Mouse (Mus musculus): ENCODE measurements around the gene Krt88.

The Krt88 gene

DNA sequence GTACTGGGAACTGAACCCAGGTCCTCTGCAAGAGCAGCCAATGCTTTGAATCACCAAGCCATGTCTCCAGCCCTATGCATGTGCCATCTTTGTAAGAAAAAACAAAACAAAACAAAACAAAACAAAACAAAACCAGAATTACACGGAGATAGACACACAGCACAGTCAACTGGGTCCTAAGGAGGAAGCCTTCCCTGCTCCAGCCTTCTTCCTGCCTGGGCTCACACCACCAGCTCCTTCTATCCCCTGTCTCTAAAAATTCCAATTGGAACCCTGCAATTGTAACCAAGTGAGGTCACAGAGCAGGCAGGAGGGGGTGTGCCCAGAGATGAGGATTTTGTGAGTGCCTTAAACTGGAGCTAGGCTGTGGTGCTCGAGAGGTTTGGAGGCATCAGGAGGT lies at the start of gene Krt88:
Krt88 (plus strand) TSS at position 301 of the 400 bp plus-strand sequence.
- DNase-seq (ENCODE audit: low spot score) = no peak

DNA sequence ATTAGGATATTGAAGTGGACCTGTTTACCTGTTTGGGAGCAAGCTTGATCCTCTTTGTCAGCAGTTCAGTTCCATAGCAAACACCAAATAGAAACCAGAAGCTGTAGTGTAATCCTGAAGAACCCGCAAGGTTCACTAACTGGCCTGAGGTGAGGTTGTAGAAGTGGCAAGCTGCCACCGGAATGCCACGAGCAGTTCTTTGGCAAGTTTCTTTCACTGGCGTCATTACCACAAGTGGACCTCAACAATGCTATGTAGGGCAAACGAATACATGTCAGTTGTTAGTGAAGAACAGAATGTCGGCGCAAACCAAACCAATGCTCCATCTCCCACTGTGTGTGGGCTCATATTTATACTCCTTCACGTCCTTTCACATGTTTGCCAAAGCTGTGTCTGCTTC lies 49.3 kb upstream of the Krt88 start:
- DNase-seq (ENCODE audit: low spot score) = no peak

DNA sequence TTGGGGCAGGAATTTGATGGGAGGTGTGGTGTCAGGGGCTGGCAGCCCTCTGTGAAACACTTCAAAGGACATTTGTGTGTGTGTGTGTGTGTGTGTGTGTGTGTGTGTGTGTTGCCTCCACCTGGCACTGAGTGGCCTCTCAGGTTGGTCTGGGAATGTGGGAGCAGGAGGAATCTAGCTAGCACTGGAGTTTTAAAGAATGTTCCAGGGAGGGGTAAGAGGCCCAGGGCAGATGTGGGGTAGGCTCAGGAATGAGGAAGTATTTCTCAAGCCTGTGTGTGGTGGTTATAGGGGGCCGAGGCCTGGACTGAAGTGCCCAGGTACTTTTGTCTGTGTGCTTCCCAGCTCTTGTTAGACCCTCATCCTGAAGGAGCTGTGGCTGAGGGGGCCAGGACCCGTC lies 36.8 kb upstream of the Krt88 start, which contains the start of gene Krt7:
Krt7 (plus strand) TSS at position 269 of the 400 bp plus-strand sequence.
- no peak for DNase-seq (ENCODE audit: low spot score)

DNA sequence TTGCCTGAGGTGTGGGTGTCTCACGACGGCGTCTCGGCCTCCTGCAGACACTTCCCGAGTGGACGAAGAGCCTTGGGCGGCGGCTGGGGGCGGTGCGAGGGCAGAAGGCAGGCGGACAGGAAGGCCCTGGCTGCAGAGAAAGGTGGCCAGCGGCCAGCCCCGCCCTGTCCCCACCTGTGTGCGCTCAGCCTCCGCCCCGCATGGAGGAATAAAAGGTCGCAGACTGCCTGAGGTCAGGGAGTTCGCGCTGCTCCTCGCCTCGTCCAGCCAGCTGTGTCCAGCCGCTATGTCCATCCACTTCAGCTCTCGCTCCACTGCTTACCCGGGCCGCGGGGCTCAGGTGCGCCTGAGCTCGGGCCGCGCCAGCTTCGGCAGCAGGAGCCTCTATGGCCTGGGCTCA lies 35.4 kb upstream of the Krt88 start:
- DNase-seq (ENCODE audit: low spot score) = no peak

DNA sequence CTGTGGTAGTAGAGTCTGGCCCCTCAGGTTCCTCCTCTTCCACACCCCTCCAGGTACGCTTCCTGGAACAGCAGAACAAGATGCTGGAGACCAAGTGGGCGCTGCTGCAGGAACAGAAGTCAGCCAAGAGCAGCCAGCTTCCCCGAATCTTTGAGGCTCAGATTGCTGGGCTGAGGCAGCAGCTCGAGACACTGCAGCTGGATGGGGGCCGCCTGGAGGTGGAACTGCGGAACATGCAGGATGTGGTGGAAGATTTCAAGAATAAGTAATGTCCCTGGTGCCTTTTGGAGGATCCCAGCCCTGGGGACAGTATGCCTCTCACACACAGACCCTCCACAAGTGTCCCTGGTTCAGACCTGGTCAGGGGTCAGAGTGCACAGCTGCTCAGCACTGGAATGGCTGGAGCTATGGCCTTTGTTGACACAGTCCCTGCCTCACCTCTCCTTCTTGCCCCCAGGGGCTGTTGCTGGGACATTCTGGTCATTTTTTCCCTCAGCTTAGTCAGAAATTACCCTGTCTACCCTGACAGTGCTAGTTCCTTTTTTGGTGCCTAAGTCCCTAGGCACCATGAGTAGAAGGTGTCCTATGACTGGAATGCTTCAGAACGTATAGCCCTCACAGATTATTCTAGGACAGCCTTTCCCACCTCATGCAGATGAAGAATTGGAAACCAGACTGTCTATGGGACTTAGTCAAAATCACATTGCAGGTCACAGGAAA lies 33.5 kb upstream of the Krt88 start:
- DNase-seq (ENCODE audit: low spot score) = no peak

DNA sequence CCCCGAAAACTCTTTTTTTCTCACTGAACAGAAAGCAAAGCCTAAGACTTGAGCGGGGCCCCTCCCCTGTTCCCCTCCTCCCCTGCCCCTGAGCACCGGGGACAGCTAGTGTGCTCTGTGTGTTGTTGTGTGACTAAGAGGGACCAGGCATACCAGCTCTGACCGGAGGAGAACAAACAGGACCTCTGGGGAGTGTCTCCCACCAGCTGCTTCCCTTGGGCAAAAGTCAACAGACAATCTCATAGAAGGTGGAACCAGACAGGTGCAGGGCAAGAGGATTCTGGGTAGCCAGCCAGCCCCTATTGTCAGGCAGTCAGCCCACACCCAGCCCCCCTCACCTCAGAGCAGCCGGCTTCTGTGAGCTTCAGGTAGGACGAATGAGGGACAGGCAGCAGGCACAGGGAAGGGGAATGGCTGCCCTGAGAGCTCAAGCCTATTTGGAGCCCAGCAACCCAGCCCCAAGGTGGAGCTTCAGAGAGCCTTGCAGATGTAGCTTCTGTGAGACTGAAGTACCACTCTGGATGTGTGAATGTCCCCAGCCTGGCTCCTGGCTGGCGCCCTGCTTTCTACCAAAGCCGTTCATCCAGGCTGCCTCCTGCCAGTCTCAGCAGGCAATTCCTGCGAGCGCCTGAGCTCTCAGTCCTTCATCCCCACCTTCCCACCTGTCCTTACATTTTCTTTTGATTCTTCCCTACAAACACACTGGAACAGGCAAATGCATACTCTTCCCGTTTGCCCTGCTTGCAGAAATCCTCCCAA lies 32.6 kb upstream of the Krt88 start:
- DNase-seq (ENCODE audit: low spot score) = no peak

DNA sequence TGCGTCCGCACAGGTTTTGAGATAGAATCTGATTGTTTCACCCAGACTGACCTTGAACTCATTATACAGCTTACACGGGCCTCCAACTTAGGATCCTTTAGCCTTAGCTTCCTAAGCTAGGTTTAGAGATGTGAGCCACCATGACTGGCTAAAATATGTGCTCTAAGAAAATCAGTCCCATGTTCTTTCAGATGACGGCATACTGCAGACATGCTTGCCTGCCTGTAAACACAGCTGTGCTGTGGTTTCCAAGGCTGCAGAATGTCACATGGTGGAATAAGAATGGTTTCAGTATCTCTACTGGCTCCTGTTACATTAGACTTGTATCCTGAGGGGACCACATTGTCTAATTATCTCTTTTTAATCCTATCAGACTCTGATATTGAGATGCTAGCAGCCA lies 28.6 kb upstream of the Krt88 start:
- peak; percentile 13 for DNase-seq (ENCODE audit: low spot score)

DNA sequence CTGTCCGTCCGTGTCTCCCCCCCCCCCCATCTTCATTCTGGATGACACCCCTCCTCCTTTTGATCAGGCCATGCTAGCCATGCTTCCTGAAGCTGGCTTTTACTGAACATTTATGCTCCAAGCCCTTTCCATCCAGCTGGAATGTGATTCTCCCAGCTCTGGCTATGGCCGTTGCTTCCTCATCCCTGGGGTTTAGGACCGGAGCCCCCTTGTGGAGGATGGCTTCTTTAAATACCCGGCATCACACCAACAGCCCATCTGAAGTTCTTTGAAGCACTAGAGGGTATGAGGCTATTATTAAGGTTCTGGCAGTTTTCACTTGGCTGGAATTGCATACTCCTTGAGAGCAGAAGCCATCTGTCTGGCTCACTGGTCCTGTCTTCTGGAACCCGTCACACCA lies 26.6 kb upstream of the Krt88 start:
- peak; percentile 23 for DNase-seq (ENCODE audit: low spot score)

DNA sequence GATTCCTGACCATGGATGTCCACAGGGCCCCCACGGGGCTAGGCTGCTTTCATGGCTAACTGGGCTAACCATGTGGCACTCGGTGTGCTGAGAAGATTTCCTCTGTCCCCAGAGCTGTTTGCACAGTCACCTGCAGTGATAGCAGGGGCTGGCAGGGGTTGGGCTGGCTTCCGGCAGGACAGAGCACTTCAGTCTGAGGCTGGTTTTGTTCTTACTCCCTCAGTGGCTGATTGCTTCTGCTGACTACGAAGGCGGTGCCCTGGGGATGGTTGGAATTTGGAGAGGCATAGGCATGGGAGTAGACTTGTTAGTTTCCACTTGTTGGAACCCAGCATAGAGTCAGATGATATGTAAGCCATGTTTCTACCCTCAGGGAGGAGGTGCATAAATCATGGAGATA lies 22.6 kb upstream of the Krt88 start:
- no peak for DNase-seq (ENCODE audit: low spot score)

DNA sequence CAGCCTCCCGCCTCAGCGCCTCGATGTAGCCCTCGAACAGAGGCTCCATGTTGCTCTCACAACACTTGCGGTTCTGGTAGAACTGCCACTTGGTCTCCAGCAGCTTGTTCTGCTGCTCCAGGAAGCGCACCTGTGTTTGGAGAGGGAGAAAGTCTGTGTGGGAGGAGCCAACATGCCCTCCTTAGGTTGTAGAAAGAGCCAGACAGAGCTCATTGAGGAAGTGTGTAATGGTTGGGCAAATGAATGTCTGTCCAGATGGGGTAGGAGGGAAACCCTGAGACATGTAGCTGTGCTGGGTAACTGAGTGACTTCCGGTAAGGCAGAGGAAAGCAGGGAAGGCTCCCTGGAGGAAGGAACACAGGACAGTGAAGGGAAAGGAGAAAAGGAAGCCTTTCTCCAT lies 10.9 kb upstream of the Krt88 start:
- DNase-seq (ENCODE audit: low spot score) = no peak

DNA sequence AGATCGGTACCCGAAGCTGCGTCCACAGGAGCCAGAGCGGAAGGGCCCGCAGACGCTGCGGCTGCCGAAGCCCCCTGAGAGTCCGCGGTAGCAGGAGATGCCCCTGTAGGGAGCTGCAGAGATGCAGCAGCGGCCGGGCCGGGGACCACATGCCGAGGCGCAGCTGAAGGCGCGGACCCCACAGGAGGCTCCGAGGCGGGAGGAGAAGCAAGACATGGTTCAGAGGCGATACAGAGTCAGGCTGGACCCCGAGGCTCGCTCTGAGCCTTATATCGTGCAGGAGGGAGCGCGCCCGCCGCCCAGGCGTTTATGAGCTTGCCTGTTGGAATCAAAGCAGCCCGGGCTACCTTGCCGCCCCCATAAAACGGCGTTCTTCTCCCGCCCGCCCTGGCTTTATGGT lies 9.0 kb upstream of the Krt88 start, which contains the start of gene Krt87:
Krt87 (minus strand) TSS at position 250 of the 400 bp plus-strand sequence.
- DNase-seq (ENCODE audit: low spot score) = no peak

DNA sequence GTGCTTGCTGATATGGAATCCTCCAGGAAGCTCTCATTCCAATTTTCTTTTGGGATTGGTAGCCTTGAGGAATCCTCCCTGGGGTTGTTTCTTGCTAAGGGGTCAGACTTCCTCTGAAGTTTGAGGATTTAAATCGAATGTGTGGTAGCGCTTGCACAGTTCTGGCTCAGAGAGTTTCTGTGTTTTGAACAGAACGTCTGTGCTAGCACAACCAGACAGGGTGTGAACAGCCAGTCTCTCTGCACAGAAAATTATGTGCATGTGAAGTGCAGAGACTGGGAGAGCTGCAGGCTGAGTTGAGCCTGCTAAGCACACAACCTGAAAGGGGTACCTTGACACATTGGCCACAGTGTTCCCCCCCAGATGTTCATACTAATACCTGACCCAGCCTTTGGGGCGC lies 6.7 kb upstream of the Krt88 start:
- peak; percentile 29 for DNase-seq (ENCODE audit: low spot score)

DNA sequence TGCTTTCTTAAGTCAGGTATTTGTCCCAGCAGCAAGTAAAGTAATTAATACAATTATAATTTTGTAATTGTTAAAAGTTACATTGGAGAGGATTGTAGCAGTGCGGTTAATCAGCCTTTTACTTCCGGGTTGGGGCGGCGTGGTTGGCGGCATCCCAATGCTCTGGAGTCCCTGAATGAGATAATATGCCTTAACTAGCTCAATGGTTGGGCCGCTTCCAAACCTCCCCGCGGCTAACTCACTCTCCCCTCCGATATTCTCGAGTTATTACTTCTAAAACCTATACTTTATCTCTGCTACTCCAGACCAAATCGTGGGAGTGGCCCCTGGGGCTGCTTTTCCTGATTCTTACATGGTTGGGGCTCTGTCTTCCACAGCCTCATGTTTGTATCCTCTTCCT lies 972 bp upstream of the Krt88 start:
- no peak for DNase-seq (ENCODE audit: low spot score)

DNA sequence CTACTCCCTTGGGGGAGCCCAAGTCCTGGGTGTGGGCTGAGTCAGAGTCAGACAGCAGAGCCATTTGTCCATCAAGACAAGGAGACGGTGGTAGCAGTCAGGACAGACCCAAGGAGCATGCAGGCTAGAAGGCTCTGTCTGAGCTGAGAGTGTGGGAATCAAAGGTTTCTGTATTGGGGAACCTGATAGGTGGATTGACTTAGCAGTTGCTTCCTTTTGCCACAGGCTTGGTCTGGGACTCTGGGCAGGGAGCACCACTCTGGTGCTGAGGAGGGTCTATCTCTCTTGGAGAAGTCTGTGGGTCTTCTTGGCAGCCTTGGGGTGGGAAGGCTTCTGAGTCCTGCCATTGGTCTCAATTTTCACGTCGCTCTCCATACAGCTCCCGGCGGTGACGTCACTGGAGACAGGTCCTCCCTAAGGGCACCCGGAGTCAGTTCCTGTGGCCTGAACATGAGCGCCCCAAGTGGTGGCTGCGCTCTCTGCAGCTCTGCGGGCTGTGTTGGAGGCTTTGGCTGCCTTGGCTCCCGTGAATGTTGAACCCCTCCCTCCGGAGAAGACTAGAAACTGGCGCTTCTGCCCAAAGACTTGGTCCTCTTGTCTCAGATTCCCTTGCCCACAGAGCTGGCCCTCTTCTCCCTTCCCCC lies 5.7 kb downstream of the Krt88 start:
- peak; percentile 86 for DNase-seq (ENCODE audit: low spot score)

DNA sequence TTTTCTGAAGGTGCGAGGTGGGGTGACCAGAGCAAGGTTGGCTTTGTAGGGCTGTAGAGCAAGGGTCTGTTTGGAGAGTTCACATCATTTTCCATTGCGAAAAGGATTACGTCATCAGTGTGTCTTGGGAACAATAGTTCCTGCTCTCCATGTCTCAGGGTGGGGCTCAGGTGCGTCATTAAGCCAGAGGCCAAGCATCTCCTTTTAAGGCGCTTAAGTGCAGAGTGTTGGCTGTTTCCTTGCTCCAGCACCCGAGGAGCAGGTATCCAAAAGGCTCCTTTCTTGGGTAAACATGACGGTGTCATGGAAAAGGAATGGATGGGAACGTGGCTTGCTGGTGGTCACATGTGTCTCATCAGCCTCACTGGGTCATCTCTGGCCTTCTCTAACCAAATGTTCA lies 7.2 kb downstream of the Krt88 start:
- no peak for DNase-seq (ENCODE audit: low spot score)

DNA sequence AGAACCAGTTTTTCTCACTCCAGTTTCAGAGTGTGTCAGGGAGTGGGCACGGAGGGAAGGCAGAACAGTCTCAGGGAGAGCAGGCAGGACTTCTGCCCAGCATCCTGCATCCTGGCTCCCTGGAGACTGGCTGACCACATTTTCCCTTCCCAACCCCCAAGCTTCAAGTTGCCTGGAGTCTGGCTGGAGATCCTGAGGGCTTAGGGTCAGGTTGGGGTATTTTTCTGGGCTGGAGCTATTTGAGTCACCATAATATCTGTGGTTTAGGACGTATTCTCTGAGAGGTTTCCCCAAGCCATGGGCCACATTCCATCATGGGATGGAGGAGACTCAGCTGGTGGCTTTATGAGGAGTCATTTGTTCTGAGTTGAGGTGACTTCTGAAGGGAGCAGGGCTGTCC lies 7.7 kb downstream of the Krt88 start:
- no peak for DNase-seq (ENCODE audit: low spot score)

DNA sequence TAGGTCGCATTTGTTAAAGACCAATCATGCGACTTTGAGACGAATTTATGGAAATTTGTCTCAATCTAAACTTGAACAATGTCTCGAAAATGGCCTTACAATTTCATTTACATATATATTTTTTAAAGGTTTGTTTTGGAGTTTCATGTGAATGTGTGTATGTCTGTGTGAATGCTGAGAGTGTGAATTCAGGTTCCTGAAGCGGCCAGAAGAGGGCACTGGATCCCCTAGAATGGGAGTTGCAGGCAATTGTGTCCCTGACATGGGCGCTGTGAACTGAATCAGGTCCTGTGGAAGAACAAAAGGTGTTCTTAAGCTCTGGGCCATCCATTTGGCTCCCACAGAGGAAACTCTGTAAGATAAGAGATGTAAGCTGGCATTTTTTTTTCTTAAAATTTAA lies 8.3 kb downstream of the Krt88 start:
- DNase-seq (ENCODE audit: low spot score) = no peak

DNA sequence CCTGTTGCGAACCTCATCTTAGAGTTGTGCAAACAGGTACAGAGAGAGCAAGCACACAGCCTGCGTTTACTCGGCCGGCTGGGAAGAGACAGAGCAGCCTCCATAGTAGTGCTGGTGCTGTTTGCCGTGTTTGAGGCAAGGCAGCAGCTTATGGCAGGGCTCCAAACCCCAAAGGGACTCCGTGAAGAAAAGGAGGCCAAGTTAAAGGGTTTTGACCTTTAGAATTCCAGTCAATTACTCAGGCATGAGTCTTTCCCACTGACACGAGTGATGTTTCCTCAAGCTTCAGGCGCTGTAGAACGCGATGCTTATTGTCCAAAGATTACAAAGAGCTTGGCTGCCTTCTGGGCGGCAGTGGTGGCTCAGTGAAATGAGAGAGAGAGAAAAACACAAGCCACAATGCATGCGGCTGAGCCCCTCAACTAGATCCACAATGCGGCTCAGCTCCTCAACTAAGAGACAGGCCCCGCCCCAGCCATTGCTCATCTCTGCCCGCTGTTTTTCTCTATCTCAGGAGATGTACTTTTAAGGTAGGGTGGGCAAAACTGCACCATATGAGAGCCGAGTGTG lies 10.9 kb downstream of the Krt88 start:
- no peak for DNase-seq (ENCODE audit: low spot score)

DNA sequence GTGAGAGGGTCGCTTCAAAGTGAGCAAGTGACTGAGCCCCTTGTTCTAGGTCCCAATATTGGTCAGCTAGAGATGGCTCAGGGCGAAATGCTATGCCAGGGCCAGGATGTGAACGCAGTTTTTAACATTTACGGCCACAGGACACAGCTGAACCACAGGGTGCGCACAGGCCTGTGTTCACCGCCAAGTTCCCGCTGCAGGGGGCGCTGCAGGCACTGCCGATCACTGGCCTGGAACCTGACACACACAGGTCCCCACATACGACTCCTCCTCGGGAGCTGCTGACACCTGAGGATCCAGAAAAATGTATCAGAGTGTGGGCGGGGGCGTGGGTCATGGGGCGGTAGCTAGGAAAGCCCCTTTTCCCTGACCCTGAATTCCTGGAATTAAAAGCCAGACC lies 11.7 kb downstream of the Krt88 start:
- DNase-seq (ENCODE audit: low spot score) = no peak

DNA sequence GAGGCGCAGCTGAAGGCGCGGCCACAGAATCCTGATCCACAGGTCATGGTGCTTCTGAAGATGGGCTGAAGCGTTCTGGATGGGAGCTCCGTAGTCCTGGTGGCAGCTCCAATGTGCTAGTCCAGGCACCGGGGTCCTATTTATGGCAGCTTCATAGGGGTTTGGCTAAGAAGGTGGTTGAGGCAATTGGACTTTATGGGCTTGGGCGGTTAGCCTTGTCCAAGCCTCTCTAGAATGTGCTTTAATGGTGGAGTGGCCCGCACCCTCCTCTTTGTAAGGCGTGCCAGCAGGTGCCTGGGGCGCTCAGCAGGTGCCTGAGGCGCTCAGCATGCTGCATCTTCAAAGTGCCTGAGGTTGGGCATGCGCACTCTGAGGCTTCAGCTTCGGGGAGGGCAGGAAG lies 16.1 kb downstream of the Krt88 start, which contains the start of gene Krt81:
Krt81 (minus strand) TSS at position 101 of the 400 bp plus-strand sequence.
- DNase-seq (ENCODE audit: low spot score) = no peak

DNA sequence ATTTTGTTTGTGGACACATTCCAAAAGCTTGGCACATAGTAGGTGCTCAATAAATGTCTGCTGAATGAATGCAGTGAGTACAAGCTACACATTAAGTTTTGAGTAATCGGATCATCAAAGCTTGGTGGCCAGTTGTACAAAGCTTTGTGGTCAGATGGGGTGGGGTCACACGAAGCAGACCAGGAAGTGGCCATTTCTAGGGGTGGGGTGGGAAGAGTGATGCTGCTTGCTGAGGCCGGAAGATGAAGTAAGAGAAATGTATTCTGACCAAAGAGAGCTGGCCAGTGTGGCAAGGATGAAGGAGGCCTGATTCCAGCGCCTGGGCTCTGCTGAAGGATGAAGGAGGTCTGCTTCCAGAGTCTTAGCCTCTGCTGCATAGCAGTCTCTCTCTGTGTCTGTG lies 21.5 kb downstream of the Krt88 start:
- no peak for DNase-seq (ENCODE audit: low spot score)

DNA sequence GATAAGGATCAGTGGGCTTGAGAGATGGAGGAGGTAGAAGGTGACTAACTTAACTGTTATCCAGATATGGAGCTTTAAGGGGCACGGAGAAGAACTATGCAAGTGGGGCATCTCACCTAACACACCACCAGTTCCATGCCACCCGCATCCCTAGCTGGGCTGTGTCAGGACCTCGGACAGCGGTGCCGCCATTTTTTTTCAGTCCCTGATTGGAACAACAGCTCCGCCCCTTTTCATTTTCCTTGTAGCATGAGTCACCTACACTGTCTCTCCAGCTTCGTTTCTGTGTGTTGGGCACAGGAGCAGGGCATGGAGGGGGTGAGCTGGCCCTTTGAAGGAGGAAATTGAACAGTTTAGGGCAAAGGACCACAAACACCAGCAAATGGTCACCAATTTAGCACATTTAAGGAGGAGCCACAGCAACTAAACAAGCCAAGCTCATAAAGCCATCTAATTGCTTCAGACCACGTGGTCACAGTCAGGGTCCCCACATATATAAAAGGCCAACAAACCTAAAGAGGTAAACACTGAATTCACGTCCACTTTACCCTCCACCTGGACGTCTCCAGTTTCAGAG lies 25.5 kb downstream of the Krt88 start, which contains the start of gene Krt86:
Krt86 (plus strand) TSS at position 527 of the 577 bp plus-strand sequence.
- DNase-seq (ENCODE audit: low spot score) = no peak
